In the genomic region with DNA sequence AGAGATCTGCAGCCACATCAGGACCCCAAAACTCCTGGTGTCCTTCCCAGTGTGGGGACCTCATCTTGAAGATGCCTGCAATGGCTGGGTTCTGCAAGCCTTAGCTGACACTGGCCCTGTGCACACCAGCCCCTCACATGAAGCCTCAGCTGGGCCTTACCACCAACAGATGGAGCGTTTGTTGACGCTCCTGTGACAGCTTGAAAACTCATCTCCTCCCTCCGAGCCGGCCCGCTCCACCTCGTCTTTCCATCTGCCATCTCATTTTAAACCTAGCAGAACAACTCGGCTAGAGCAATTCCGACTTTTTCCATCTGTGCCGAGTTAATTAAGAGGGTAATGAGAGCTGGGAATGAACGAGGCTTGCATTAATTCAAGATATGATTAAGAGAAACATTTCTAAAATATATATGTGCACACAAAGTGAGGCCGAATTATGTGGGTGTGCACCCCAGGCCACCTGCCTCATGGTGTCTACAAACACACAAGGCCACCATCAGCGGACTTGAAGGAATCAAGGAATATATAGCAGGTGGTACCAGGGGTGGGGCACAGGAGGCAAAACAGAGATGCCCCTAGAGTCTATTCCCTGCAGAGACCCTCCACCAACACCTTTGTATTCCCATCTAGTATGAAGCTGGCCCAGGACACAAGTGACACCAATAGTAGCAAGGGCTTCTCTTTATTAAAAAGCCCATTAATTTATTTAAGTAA, we compare ENCODE assay signal across 12 mouse cellular contexts.
DNase-seq lines count a peak whose midpoint lies in the region; ATAC-seq lines count a peak whose summit lies in the region.
"Had no signal": no experiment of that assay in that cellular context is flagged by ENCODE, and none has a peak within 500 bp of the region (broad histone marks: within the 10 kb centered on the region; RNA-seq: fewer than 3 reads in every experiment).

No protein-coding gene starts in this region.

- H3K4me3 ChIP-seq in forebrain, embryonic 12.5 days (replicated peaks), result no peak overlapping the region
- no peak overlapping the region for H3K4me3 ChIP-seq in forebrain, embryonic 11.5 days (ENCODE audit: low read depth, low read length)
- H3K4me3 ChIP-seq: heart, embryonic 15.5 days had no signal

- no peaks in the 10 kb centered on the region for H3K9me3 ChIP-seq in forebrain, embryonic 12.5 days
- no peaks in the 10 kb centered on the region for H3K9me3 ChIP-seq in forebrain, embryonic 11.5 days (ENCODE audit: control insufficient read depth, low read length)
- H3K9me3 ChIP-seq: heart, embryonic 15.5 days had no signal

- no peaks in the 10 kb centered on the region for H3K27me3 ChIP-seq in forebrain, embryonic 12.5 days
- no peaks in the 10 kb centered on the region for H3K27me3 ChIP-seq in forebrain, embryonic 11.5 days (ENCODE audit: control insufficient read depth, insufficient read depth, low read length)
- H3K27me3 ChIP-seq: heart, embryonic 15.5 days had no signal

- ATAC-seq in forebrain, embryonic 12.5 days (ENCODE audit: low FRiP score), result 0 out of 2 replicates have a peak, but pooled peaks have one; percentile 39
- ATAC-seq in forebrain, embryonic 11.5 days (replicated peaks; ENCODE audit: low FRiP score), result no peak

- no peaks in the 10 kb centered on the region for H3K4me1 ChIP-seq in forebrain, embryonic 12.5 days
- no peaks in the 10 kb centered on the region for H3K4me1 ChIP-seq in forebrain, embryonic 11.5 days (replicated peaks; ENCODE audit: control insufficient read depth, insufficient read depth, low read length)
- H3K4me1 ChIP-seq: heart, embryonic 15.5 days had no signal

- no peaks in the 10 kb centered on the region for H3K36me3 ChIP-seq in forebrain, embryonic 12.5 days (replicated peaks)
- no peaks in the 10 kb centered on the region for H3K36me3 ChIP-seq in forebrain, embryonic 11.5 days (ENCODE audit: control insufficient read depth, insufficient read depth, low read length)
- H3K36me3 ChIP-seq: heart, embryonic 15.5 days had no signal

- no peak overlapping the region for H3K4me2 ChIP-seq in forebrain, embryonic 12.5 days
- no peak overlapping the region for H3K4me2 ChIP-seq in forebrain, embryonic 11.5 days (ENCODE audit: low read depth, low read length, severe bottlenecking)
- H3K4me2 ChIP-seq: heart, embryonic 15.5 days; lung, embryonic 14.5 days had no signal

- DNase-seq in forebrain, embryonic 11.5 days (ENCODE audit: low spot score), result no peak
- peak; percentile 26 to 48 for DNase-seq in frontal cortex, postnatal 25 days (ENCODE audit: low spot score in 2 of 2)
- DNase-seq in layer of hippocampus, postnatal 36 days, result peak; percentile 81 to 82
- DNase-seq in right cerebral cortex, postnatal 36 days (ENCODE audit: low spot score in 2 of 2), result peak; percentile 64 to 75
- DNase-seq in heart, adult 8-10 months (ENCODE audit: low spot score), result no peak
- no peak for DNase-seq in kidney, postnatal 36 days
- DNase-seq in gastrocnemius, adult 18-20 months (ENCODE audit: low spot score), result no peak
- DNase-seq: adrenal gland, postnatal 14 days; lung, embryonic 14.5 days had no signal

- H3K9ac ChIP-seq in forebrain, embryonic 12.5 days, result no peak overlapping the region
- H3K9ac ChIP-seq in forebrain, embryonic 11.5 days (ENCODE audit: low read length), result no peak overlapping the region
- H3K9ac ChIP-seq: heart, embryonic 15.5 days; lung, embryonic 14.5 days had no signal

- 86% methylated on average over 12 of the region's 12 CpGs for WGBS in forebrain, embryonic 12.5 days
- WGBS in forebrain, embryonic 11.5 days, result 87% methylated on average over 12 of the region's 12 CpGs

- H3K27ac ChIP-seq in forebrain, embryonic 12.5 days, result no peak overlapping the region
- H3K27ac ChIP-seq in forebrain, embryonic 11.5 days (ENCODE audit: low read depth, low read length), result no peak overlapping the region
- H3K27ac ChIP-seq: heart, embryonic 15.5 days; kidney, postnatal 0 days had no signal

Comparison
In these comparisons a context has a peak if more than half of its experiments do, and no peak if none do; other contexts are left out.
1. DNase-seq: peak in frontal cortex, postnatal 25 days (2 of 2), layer of hippocampus, postnatal 36 days (2 of 2) and right cerebral cortex, postnatal 36 days (2 of 2); none in forebrain, embryonic 11.5 days (single experiment), heart, adult 8-10 months (single experiment), kidney, postnatal 36 days (0 of 2) and gastrocnemius, adult 18-20 months (single experiment).